8 mouse cellular contexts compared by ENCODE assay signal in genomic region chr3:57651865-57652259, GRCm38 (mm10). TPM values are rescaled to one million over a fixed set of nuclear protein-coding genes. Genes with fewer than 3 reads are reported as not detected.
DNase-seq lines count a peak whose midpoint lies in the region; ATAC-seq and TF ChIP-seq lines count a peak whose summit lies in the region.

No protein-coding gene starts in this region.

- TF ChIP-seq CTCF in heart, adult 2 months (IDR thresholded peaks at IDR 0.05), result no peak
- TF ChIP-seq CTCF in forebrain, postnatal 0 days (IDR thresholded peaks at IDR 0.05; ENCODE audit: low read depth), result no peak
- no peak for TF ChIP-seq CTCF in liver, postnatal 0 days (IDR thresholded peaks at IDR 0.05; ENCODE audit: low read depth)

- peaks cover 3% of the 10 kb centered on the region for H3K36me3 ChIP-seq in heart, adult 2 months (ENCODE audit: control insufficient read depth, insufficient read depth, low read length)
- no peaks in the 10 kb centered on the region for H3K36me3 ChIP-seq in forebrain, postnatal 0 days (ENCODE audit: insufficient read depth)
- no peaks in the 10 kb centered on the region for H3K36me3 ChIP-seq in liver, postnatal 0 days (replicated peaks; ENCODE audit: insufficient read depth, low read length)

- ATAC-seq in CD4-positive, CD25-positive, alpha-beta regulatory T cell, adult 4 months, result peak; percentile 25
- peak; percentile 26 for ATAC-seq in forebrain, postnatal 0 days
- 0 out of 2 replicates have a peak, but pooled peaks have one; percentile 4 for ATAC-seq in liver, postnatal 0 days
- ATAC-seq in inflammation-experienced regulatory T-cells, adult 6 months, result no peak

- TF ChIP-seq EP300 in heart, adult 2 months (IDR thresholded peaks at IDR 0.05; ENCODE audit: insufficient read depth, low read depth, low read length), result no peak
- TF ChIP-seq EP300 in liver, postnatal 0 days (IDR thresholded peaks at IDR 0.05; ENCODE audit: low read depth), result no peak

- H3K27me3 ChIP-seq in heart, adult 2 months (ENCODE audit: control insufficient read depth, insufficient read depth, low read length), result no peaks in the 10 kb centered on the region
- H3K27me3 ChIP-seq in forebrain, postnatal 0 days (ENCODE audit: insufficient read depth, low read length), result no peaks in the 10 kb centered on the region
- no peaks in the 10 kb centered on the region for H3K27me3 ChIP-seq in liver, postnatal 0 days (ENCODE audit: insufficient read depth, low read length)

- peak overlapping the region; percentile 70 for H3K4me2 ChIP-seq in forebrain, postnatal 0 days (ENCODE audit: low read depth)
- peak overlapping the region; percentile 75 for H3K4me2 ChIP-seq in liver, postnatal 0 days (ENCODE audit: low read depth, low read length)

- no peak for TF ChIP-seq POLR2A in heart, adult 2 months (IDR thresholded peaks at IDR 0.05; ENCODE audit: insufficient read depth, low read depth, low read length)

- peaks cover 1% of the 10 kb centered on the region; the same call in 1 of the 2 replicates for H3K4me1 ChIP-seq in heart, adult 2 months (ENCODE audit: control insufficient read depth, insufficient read depth, low read length)
- H3K4me1 ChIP-seq in forebrain, postnatal 0 days (ENCODE audit: insufficient read depth), result peaks cover 3% of the 10 kb centered on the region; the same call in 1 of the 2 replicates
- peaks cover 2% of the 10 kb centered on the region; the same call in 1 of the 2 replicates for H3K4me1 ChIP-seq in liver, postnatal 0 days (ENCODE audit: insufficient read depth)

- intact Hi-C loops in heart, adult 2 months (cut with DNase I), result no loop called here

- peak overlapping the region; percentile 72 for H3K27ac ChIP-seq in heart, adult 2 months
- H3K27ac ChIP-seq in forebrain, postnatal 0 days (ENCODE audit: low read depth, low read length), result 0 out of 2 replicates have a peak overlapping the region, but pooled peaks have one; percentile 85
- H3K27ac ChIP-seq in liver, postnatal 0 days (ENCODE audit: low read depth), result no peak overlapping the region

- 58% methylated on average over 3 of the region's 3 CpGs for WGBS in heart, adult 2 months
- 61% methylated on average over 3 of the region's 3 CpGs for WGBS in forebrain, postnatal 0 days
- 63% methylated on average over 3 of the region's 3 CpGs for whole genome bisulfite sequencing in liver, postnatal 0 days (ENCODE audit: insufficient replicate concordance)

- H3K9me3 ChIP-seq in forebrain, postnatal 0 days (ENCODE audit: low read length), result no peaks in the 10 kb centered on the region
- H3K9me3 ChIP-seq in liver, postnatal 0 days (ENCODE audit: low read length), result no peaks in the 10 kb centered on the region

- peak overlapping the region; percentile 83 for H3K9ac ChIP-seq in heart, adult 2 months (ENCODE audit: low read depth, low read length)
- peak overlapping the region; percentile 64; the same call in 1 of the 2 replicates for H3K9ac ChIP-seq in forebrain, postnatal 0 days
- peak overlapping the region; percentile 88 for H3K9ac ChIP-seq in liver, postnatal 0 days (replicated peaks)

- no peak for DNase-seq in heart, adult 2 months
- no peak for DNase-seq in heart, adult 9 months (ENCODE audit: low spot score in 2 of 2)
- no peak for DNase-seq in forebrain, postnatal 0 days
- DNase-seq in liver, postnatal 0 days, result no peak
- no peak for DNase-seq in adrenal gland, postnatal 25 days
- no peak for DNase-seq in cerebellum, postnatal 4 days (ENCODE audit: low spot score in 2 of 2)

- peak overlapping the region; percentile 88 for H3K4me3 ChIP-seq in heart, adult 2 months
- peak overlapping the region; percentile 77 for H3K4me3 ChIP-seq in forebrain, postnatal 0 days (ENCODE audit: low read depth, low read length)
- peak overlapping the region; percentile 87 for H3K4me3 ChIP-seq in liver, postnatal 0 days (ENCODE audit: low read depth, low read length)

- H3K79me2 ChIP-seq in heart, adult 2 months (replicated peaks; ENCODE audit: control insufficient read depth, insufficient read depth, low read length), result no peaks in the 10 kb centered on the region

RNA-seq across cellular contexts. Expression of gene Commd2, which starts 0.3 kb away (rescaled TPM):
- 10 to 100 TPM; 12.2 to 13.9 TPM for total RNA-seq in heart, adult 2 months (2021)
- polyA plus RNA-seq in heart, adult 2 months (2012; rRNA removed), result 11.9 and 19.4 TPM in 2 replicates
- polyA plus RNA-seq in CD4-positive, CD25-positive, alpha-beta regulatory T cell, adult 4 months (2017; shearing (Covaris generic)), result 10 to 100 TPM; 72.6 to 80.7 TPM
- total RNA-seq in forebrain, postnatal 0 days (2014; rRNA removed), result 34.6 and 39.5 TPM in 2 replicates
- 89.7 and 121 TPM in 2 replicates for polyA plus RNA-seq in forebrain, postnatal 0 days (2015; fragmentation: Nextera tagmentation; extraction: Ambion mirVana)
- 37.7 and 38.3 TPM in 2 replicates for polyA plus RNA-seq in liver, postnatal 0 days (2015; fragmentation: Nextera tagmentation; extraction: Ambion mirVana)
- polyA plus RNA-seq in inflammation-experienced regulatory T-cells, adult 6 months (2017; shearing (Covaris generic)), result 10 to 100 TPM; 68.5 to 75.1 (median 69.8) TPM
- 30.1 and 34.7 TPM in 2 replicates for total RNA-seq in adrenal gland, postnatal 25 days (2021)

RNA-seq across cellular contexts. Expression of gene Ankub1, which starts 40.7 kb away (rescaled TPM):
- total RNA-seq in heart, adult 2 months (2021), result not detected
- 0.12 TPM in 1 of 2 replicates, not detected in the other for polyA plus RNA-seq in heart, adult 2 months (2012; rRNA removed)
- polyA plus RNA-seq in CD4-positive, CD25-positive, alpha-beta regulatory T cell, adult 4 months (2017; shearing (Covaris generic)), result not detected
- 0.15 and 0.33 TPM in 2 replicates for total RNA-seq in forebrain, postnatal 0 days (2014; rRNA removed)
- 0.22 TPM in 1 of 2 replicates, not detected in the other for polyA plus RNA-seq in forebrain, postnatal 0 days (2015; fragmentation: Nextera tagmentation; extraction: Ambion mirVana)
- polyA plus RNA-seq in liver, postnatal 0 days (2015; fragmentation: Nextera tagmentation; extraction: Ambion mirVana), result 0.09 and 0.11 TPM in 2 replicates
- polyA plus RNA-seq in inflammation-experienced regulatory T-cells, adult 6 months (2017; shearing (Covaris generic)), result under 1 TPM in 1 of 3 experiments, not detected in 2; 0.35 TPM
- total RNA-seq in adrenal gland, postnatal 25 days (2021), result not detected in 2 replicates
